Mouse (Mus musculus) forebrain, embryonic 12.5 days (tissue): Measurements from ENCODE around the gene Usp53. TPM values are rescaled to one million over a fixed set of nuclear protein-coding genes. Genes with fewer than 3 reads are reported as not detected.
A peak's percentile ranks its signal among the peaks of the same experiment; 100 is the strongest.
"Not testable (repeated sequence)": the region's sequence is repeated elsewhere in the genome, so short reads cannot be mapped to it uniquely, and the experiment has no call there.

Experiments used
- ATAC-seq: fragments of 200-750 bp; cut with Nextera tagmentation; 2 replicates; pipeline ENCODE4 v1.8.0; 2017; ENCODE audit warnings: moderate TSS enrichment; ENCODE audit not compliant: low FRiP score
- H3K27ac ChIP-seq: fragments of 300-500 bp; sonication (generic); 2 replicates; pipeline ENCODE4 v1.5.1; 2016; ENCODE audit warnings: mild to moderate bottlenecking
- H3K27me3 ChIP-seq: fragments of 300-500 bp; sonication (generic); 2 replicates; pipeline ENCODE4 v1.6.1; 2016; ENCODE audit warnings: mild to moderate bottlenecking
- H3K36me3 ChIP-seq: fragments of 300-500 bp; sonication (generic); replicated peaks from 2 replicates; pipeline ENCODE4 v1.6.1; 2016; ENCODE audit warnings: mild to moderate bottlenecking
- H3K4me1 ChIP-seq: fragments of 300-500 bp; sonication (generic); 2 replicates; pipeline ENCODE4 v1.6.1; 2016
- H3K4me2 ChIP-seq: fragments of 300-500 bp; sonication (generic); 2 replicates; pipeline ENCODE4 v1.6.1; 2016; ENCODE audit warnings: mild to moderate bottlenecking, moderate library complexity
- H3K4me3 ChIP-seq: fragments of 300-500 bp; sonication (generic); replicated peaks from 2 replicates; pipeline ENCODE4 v1.5.1; 2016; ENCODE audit warnings: mild to moderate bottlenecking
- H3K9ac ChIP-seq: fragments of 300-500 bp; sonication (generic); 2 replicates; pipeline ENCODE4 v1.6.1; 2016; ENCODE audit warnings: mild to moderate bottlenecking
- H3K9me3 ChIP-seq: fragments of 300-500 bp; sonication (generic); 2 replicates; pipeline ENCODE4 v1.6.1; 2016
- WGBS: fragments of 180-500 bp; shearing (Covaris S2); methylation state at CpG from one replicate; pipeline ENCODE4 v1.1.7; 2016; 5-methylcytosine and 5-hydroxymethylcytosine counted together
- polyA plus RNA-seq: library from polyadenylated mRNA; unstranded; fragments of >200 nt; fragmentation: Nextera tagmentation; extraction: Ambion mirVana; gene quantifications from 2 replicates; pipeline ENCODE4 v1.2.1, GENCODE M21; 2016

Usp53 gene
- polyA plus RNA-seq, 1 experiment from 2014 or later = 6.5 TPM

GRCm38 (mm10) chr3:122937176-122937575 lies 47.1 kb downstream of the Usp53 start:
- H3K4me1 ChIP-seq, H3K36me3 ChIP-seq, H3K9me3 ChIP-seq, H3K27me3 ChIP-seq, H3K4me2 ChIP-seq, H3K9ac ChIP-seq, H3K4me3 ChIP-seq, ATAC-seq, H3K27ac ChIP-seq: not testable (repeated sequence)
- 70% methylated on average over 13 of the region's 13 CpGs for WGBS

DNA sequence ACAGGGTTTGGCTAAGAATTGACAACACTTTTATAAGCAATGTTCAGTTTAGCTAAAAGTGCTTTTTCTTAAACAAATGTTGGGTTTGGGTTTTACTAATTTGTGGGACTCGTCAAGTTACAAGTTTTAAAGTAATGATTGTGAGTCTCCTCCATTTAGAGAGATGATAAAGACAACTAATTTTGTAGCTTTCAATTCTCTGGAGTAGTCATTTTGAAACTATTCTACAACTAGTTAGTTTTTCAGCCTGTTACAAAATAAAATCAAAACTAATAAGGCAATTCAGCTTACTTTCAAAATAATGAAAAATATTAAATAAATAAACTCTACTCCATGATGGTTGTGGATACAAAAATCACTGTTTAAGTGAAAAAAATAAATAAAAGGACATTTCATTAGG lies 51.8 kb downstream of the Usp53 start:
- H3K4me1 ChIP-seq = no peaks in the 10 kb centered on the region; the same call in 1 of the 2 replicates
- ATAC-seq = no peak
- no peaks in the 10 kb centered on the region for H3K9me3 ChIP-seq
- no peak overlapping the region for H3K4me3 ChIP-seq
- 84% methylated on average over 1 of the region's 1 CpGs for WGBS
- no peak overlapping the region for H3K9ac ChIP-seq
- H3K27me3 ChIP-seq = no peaks in the 10 kb centered on the region
- no peak overlapping the region for H3K27ac ChIP-seq
- no peak overlapping the region for H3K4me2 ChIP-seq
- peaks cover 9% of the 10 kb centered on the region; the same call in 1 of the 2 replicates for H3K36me3 ChIP-seq

DNA sequence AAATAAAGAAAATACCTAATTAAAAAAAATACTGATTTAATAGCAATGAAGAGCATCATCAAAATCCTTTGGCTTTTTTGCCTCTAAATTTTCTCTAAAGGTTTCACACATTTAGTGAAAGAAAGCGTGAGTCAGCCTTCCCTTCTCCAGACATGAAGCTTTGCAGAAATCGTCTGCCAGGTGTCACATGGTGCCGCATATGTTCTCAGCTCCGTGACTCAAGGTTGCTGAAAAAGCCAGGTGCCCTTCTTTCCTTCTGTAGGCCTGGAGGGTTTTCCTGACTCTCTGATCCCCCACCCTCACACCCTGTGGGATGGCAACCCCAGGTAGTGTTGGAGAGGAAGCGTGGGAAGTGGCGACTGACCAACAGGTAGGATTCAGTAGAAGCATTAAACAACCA lies 54.6 kb downstream of the Usp53 start:
- Histone ChIP-seq H3K27me3 (no peaks in the 10 kb centered on the region), H3K4me3 (no peak overlapping the region), H3K27ac (no peak overlapping the region), H3K4me1 (peaks cover 13% of the 10 kb centered on the region), H3K9me3 (no peaks in the 10 kb centered on the region), H3K9ac (no peak overlapping the region), H3K36me3 (peaks cover 13% of the 10 kb centered on the region; the same call in 1 of the 2 replicates), H3K4me2 (no peak overlapping the region)
- no peak for ATAC-seq
- WGBS = 95% methylated on average over 6 of the region's 6 CpGs

GRCm38 (mm10) chr3:122924009-122924914 lies 60.0 kb downstream of the Usp53 start, which contains the start of gene 1810037I17Rik:
Gene 1810037I17Rik, plus strand, starts transcription at chr3:122924203.
- no peaks in the 10 kb centered on the region for H3K9me3 ChIP-seq
- H3K27ac ChIP-seq = peak within 1 kb of the TSS; percentile 78
- no peaks in the 10 kb centered on the region for H3K27me3 ChIP-seq
- H3K4me1 ChIP-seq = peaks cover 16% of the 10 kb centered on the region
- WGBS = under 1% methylated on average over 67 of the region's 68 CpGs
- H3K4me3 ChIP-seq = peak within 1 kb of the TSS; percentile 56
- peak; percentile 99 for ATAC-seq
- peaks cover 10% of the 10 kb centered on the region; the same call in 1 of the 2 replicates for H3K36me3 ChIP-seq
- H3K4me2 ChIP-seq = peak within 1 kb of the TSS; percentile 60
- peak within 1 kb of the TSS; percentile 63 for H3K9ac ChIP-seq

GRCm38 (mm10) chr3:122923147-122923546 lies 61.2 kb downstream of the Usp53 start:
- Histone ChIP-seq H3K4me1 (peaks cover 16% of the 10 kb centered on the region), H3K4me3 (no peak overlapping the region), H3K27ac (no peak overlapping the region), H3K9me3 (no peaks in the 10 kb centered on the region), H3K4me2 (peak overlapping the region; percentile 60; the same call in 1 of the 2 replicates), H3K36me3 (peaks cover 10% of the 10 kb centered on the region; the same call in 1 of the 2 replicates), H3K9ac (no peak overlapping the region), H3K27me3 (no peaks in the 10 kb centered on the region)
- no peak for ATAC-seq
- WGBS = 77% methylated on average over 7 of the region's 7 CpGs

GRCm38 (mm10) chr3:122921676-122922527 lies 62.4 kb downstream of the Usp53 start:
- Histone ChIP-seq H3K4me3 (no peak overlapping the region), H3K4me2 (no peak overlapping the region)
- WGBS = 75% methylated on average over 8 of the region's 8 CpGs

DNA sequence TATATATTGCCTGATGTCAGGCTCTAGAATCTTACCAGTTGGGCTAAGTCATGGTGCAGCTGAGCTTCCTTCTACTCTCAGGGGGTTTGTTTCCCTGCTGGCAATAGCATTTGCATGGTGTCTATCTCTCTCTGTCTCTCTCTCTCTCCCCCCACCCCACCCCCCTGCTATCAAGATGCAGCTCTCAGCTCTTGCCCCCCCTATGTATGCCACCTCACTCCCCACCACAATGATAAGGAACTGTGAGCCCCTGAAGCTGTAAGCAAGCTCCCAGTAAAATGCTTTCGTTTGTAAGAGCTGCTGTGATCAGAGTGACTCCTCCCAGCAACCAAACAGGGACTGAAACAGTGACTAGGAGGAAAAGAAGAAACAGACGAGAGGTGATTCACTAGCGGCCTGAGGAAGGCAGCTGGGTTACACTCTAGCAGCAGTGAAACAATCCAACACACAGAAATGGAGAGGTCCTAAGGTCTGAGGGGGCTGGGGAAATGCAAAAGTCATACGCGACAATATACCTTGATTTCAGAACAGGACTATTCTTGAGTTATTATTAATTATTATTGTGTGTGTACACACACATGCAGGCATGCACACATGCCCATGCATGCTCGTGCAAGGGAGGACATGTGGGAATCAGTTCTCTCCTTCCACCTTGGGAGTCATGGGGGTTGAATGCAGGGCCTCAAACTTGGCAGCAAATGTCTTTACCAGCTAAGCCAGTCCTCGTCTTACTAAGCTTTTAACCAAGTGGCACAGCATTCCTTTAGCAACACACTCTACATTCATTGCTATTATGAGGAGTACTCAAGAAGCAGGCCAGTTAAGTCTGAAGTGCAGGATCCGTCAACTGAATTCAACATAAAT lies 63.5 kb downstream of the Usp53 start:
- no peaks in the 10 kb centered on the region for H3K36me3 ChIP-seq
- 64% methylated on average over 8 of the region's 8 CpGs for WGBS
- H3K27ac ChIP-seq = no peak overlapping the region
- no peak overlapping the region for H3K9ac ChIP-seq
- no peak overlapping the region for H3K4me2 ChIP-seq
- no peaks in the 10 kb centered on the region for H3K9me3 ChIP-seq
- peaks cover 8% of the 10 kb centered on the region for H3K4me1 ChIP-seq
- H3K4me3 ChIP-seq = no peak overlapping the region
- H3K27me3 ChIP-seq = no peaks in the 10 kb centered on the region
- no peak for ATAC-seq

More at GRCm38 (mm10) chr3:122921676-122922527, 62.4 kb downstream of the Usp53 start:
- no peak overlapping the region for H3K9ac ChIP-seq
- H3K36me3 ChIP-seq = peaks cover 5% of the 10 kb centered on the region; the same call in 1 of the 2 replicates
- no peaks in the 10 kb centered on the region for H3K27me3 ChIP-seq
- ATAC-seq = no peak
- peaks cover 16% of the 10 kb centered on the region for H3K4me1 ChIP-seq
- no peaks in the 10 kb centered on the region for H3K9me3 ChIP-seq
- no peak overlapping the region for H3K27ac ChIP-seq

- no peaks in the 10 kb centered on the region for H3K27me3 ChIP-seq
- H3K36me3 ChIP-seq = no peaks in the 10 kb centered on the region
- no peak within 1 kb of the TSS for H3K9ac ChIP-seq
- no peaks in the 10 kb centered on the region for H3K9me3 ChIP-seq
- no peak within 1 kb of the TSS for H3K4me3 ChIP-seq
- H3K4me2 ChIP-seq = no peak within 1 kb of the TSS
- no peak for ATAC-seq
- H3K27ac ChIP-seq = no peak within 1 kb of the TSS
- H3K4me1 ChIP-seq = peaks cover 3% of the 10 kb centered on the region; the same call in 1 of the 2 replicates
- 88% methylated on average over 8 of the region's 8 CpGs for WGBS
These were observed 65.0 kb downstream of the Usp53 start, which contains the start of gene Gm10959 for GRCm38 (mm10) chr3:122919260-122919659. Gene Gm10959, minus strand, starts transcription at chr3:122919360.

DNA sequence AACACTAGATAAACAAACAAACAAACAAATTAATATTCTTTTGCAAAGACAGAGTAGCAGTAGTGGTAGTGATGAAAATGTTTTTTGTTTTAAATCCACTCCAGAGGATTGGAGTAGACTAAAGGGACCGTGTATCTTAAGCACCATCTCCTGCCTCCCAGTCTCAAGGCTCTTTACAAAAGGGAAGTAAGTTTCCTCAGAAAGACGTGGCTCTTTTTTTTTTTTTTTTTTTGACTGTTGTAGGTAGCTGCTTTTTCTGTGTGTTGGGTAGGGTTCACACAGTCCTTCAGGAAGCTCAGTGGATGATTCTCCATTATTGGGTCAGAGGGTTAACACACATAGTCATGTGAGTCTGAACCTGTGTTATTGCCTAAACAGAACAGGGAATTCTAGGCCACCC lies 65.6 kb downstream of the Usp53 start:
- H3K4me3 ChIP-seq = no peak overlapping the region
- no peaks in the 10 kb centered on the region for H3K36me3 ChIP-seq
- no peak overlapping the region for H3K9ac ChIP-seq
- no peaks in the 10 kb centered on the region for H3K9me3 ChIP-seq
- H3K27ac ChIP-seq = no peak overlapping the region
- no peak for ATAC-seq
- H3K27me3 ChIP-seq = no peaks in the 10 kb centered on the region
- no peak overlapping the region for H3K4me2 ChIP-seq
- H3K4me1 ChIP-seq = peaks cover 3% of the 10 kb centered on the region; the same call in 1 of the 2 replicates
- 61% methylated on average over 2 of the region's 2 CpGs for WGBS

DNA sequence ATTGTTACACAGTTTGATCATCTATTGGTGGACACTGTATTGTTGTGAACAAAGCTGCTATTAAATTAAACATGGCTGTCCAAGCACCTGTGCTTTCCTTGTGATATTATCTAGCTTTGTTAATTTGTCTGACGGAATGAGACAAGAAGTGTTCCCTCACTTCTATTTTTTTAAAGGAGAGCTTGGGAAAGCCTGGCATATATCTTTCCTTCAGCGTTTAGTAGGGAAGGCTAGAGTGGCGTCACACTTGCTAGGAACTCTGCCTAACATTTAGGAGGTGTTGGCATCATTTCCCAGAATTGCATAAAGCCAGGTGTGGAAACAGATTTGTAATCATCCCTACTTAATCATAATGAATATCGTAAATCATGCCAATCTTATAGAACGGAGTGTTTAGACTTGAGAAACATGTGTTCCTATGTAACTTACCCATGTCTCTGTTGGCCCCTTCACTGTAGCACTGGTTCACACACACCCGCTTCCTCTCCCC lies 68.1 kb downstream of the Usp53 start:
- H3K27ac ChIP-seq = no peak overlapping the region
- no peaks in the 10 kb centered on the region for H3K36me3 ChIP-seq
- no peaks in the 10 kb centered on the region for H3K27me3 ChIP-seq
- H3K4me2 ChIP-seq = no peak overlapping the region
- no peaks in the 10 kb centered on the region for H3K9me3 ChIP-seq
- WGBS = 96% methylated on average over 6 of the region's 6 CpGs
- H3K4me3 ChIP-seq = no peak overlapping the region
- no peaks in the 10 kb centered on the region for H3K4me1 ChIP-seq
- ATAC-seq = no peak
- no peak overlapping the region for H3K9ac ChIP-seq

DNA sequence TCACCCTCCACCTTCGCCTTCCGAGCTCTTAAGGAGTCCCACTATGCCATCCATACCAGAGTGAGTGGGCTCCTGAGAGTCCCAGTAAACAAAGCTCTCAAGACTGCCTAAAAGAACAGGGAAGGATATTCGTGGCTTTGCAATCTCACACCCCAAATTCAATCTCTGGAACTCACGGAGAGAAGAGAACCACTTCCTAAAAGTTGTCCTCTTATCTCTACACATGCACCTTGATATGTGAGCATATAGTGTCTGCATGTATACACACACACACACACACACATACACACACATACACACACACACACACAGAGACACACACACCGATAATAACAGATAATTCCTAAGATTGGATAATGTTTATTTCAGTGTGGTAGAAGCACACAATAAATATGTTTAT lies 68.8 kb downstream of the Usp53 start:
- WGBS = 87% methylated on average over 5 of the region's 5 CpGs
- no peak for ATAC-seq
- Histone ChIP-seq H3K4me1 (no peaks in the 10 kb centered on the region), H3K4me2 (no peak overlapping the region), H3K9me3 (no peaks in the 10 kb centered on the region), H3K36me3 (no peaks in the 10 kb centered on the region), H3K9ac (no peak overlapping the region), H3K27me3 (no peaks in the 10 kb centered on the region), H3K27ac (no peak overlapping the region), H3K4me3 (no peak overlapping the region)
